Mouse (Mus musculus) spleen, embryonic (tissue): ENCODE results near the gene Ptpn11.

Experiments used
- CTCF ChIA-PET: fragments of 350-600 bp; sonication (Branson Sonifier 250); formaldehyde crosslinking; loops from one replicate; lab custom pipeline; 2022; lab: Charles Lee

The Ptpn11 gene

DNA sequence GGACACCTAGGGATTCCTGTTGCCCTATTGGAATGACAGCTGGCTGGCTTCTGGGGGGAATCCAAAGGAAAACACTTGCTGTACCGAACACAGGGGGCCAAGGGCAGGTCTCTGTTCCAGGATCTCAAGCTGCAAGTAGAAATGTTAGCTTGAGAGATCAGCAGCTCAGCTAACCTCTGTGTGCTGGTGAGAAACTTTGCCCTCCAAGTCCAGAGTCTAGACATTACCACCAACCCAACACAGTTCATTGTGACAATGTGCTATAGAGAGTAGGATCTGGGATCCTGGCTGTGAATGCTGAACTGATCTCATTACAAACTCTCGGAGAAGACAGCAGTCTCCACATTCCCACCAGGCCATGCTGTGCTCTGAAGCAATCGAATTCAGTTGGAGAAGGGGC is 59.4 kb downstream of the Ptpn11 start:
- CTCF ChIA-PET: no interaction called here

DNA sequence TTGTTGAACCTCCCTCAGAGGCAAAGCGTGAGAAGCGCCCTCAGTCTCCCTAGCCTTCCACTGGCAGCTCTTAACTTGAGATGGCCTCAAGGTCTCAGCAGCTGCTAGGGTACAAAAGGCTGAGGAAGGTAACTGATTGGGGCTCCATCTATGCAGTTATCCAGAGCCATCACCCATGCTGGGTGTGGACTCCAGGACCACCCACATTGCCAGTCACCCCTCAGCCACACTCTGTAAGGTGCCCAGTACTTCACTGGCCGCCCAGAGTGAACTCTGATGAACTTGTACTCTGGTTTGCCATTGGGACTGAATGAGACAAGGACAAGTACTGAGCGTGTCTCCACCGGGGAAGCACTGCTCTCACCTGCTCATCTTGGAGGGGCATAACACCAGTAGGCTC is 61.9 kb downstream of the Ptpn11 start:
- CTCF ChIA-PET: interaction anchor here (0.6 kb wide), 1 partner anchor 547 kb away, joined by 3 read pairs; no protein-coding TSS in a partner anchor

DNA sequence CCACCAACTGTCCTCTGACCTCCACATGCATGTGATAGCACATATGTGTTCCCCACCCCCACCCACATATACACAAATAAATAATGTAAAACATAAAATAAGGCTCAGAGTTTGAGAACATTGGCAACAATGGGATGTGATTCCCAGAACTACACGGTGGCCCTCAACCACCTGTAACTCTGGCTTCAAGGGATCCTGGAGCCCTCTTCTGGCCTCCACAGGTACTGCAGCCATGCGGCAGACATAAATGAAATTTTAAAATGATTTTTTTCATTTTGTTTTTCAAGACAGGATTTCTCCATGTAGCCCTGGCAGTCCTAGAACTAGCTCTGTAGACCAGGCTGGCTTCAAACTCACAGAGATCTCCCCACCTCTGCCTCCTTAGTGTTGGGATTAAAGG is 65.1 kb downstream of the Ptpn11 start:
- CTCF ChIA-PET: no interaction called here

GRCm38 (mm10) chr5:121125563-121125962 is 65.6 kb downstream of the Ptpn11 start:
- CTCF ChIA-PET: no interaction called here

GRCm38 (mm10) chr5:121124208-121125185 is 66.7 kb downstream of the Ptpn11 start:
- CTCF ChIA-PET: interaction anchor here (0.6 kb wide), 1 partner anchor 1527 kb away, joined by 4 read pairs; no protein-coding TSS in a partner anchor

DNA sequence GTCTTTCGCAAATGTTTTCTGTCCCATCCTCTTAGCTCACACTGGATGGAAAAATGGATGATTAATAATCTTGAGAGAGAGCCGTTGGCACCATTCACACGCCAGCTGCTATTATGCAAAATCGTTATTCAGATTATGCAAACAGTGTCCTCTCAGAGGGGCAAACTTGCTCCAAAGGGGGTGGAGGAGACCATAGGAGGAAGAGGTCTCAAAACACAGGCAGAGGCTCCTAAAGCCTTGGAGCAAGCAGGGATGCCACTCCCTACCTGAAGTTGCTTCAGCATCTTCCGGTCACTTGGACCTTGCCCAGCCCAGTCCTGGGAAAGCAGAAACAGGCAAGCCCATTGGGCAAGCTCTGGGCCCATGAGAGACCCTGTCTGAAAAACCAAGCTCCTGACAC is 67.8 kb downstream of the Ptpn11 start:
- CTCF ChIA-PET: interaction anchor here (0.6 kb wide), 1 partner anchor 343 kb away, joined by 4 read pairs; no protein-coding TSS in a partner anchor

DNA sequence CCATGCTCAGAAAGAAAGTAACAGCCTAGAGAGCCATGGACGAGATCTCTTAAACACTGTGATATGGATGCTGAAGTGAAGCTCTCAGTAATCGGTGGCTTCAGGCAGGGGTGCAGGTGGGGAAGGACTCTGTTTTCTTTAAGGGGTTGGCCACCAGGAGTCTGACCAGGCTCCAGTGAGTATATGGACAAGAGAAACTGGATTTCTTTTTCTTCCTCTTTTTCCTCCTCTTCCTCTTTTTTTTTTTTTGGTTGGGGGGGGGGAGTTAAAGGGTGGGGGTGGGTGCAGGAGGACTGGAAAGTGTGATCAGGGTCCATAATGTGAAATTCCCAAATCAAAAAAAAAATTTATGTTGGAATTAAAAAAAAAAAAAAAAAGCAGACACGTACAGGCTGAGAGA is 68.6 kb downstream of the Ptpn11 start:
- CTCF ChIA-PET: interaction anchor here (0.6 kb wide), 3 partner anchors 114 to 342 kb away, joined by 3 to 4 read pairs (median 3); no protein-coding TSS in a partner anchor

- CTCF ChIA-PET: interaction anchor here (0.6 kb wide), 2 partner anchors 115 to 172 kb away, joined by 3 read pairs; no protein-coding TSS in a partner anchor
These were observed 69.2 kb downstream of the Ptpn11 start for GRCm38 (mm10) chr5:121122036-121122435.

DNA sequence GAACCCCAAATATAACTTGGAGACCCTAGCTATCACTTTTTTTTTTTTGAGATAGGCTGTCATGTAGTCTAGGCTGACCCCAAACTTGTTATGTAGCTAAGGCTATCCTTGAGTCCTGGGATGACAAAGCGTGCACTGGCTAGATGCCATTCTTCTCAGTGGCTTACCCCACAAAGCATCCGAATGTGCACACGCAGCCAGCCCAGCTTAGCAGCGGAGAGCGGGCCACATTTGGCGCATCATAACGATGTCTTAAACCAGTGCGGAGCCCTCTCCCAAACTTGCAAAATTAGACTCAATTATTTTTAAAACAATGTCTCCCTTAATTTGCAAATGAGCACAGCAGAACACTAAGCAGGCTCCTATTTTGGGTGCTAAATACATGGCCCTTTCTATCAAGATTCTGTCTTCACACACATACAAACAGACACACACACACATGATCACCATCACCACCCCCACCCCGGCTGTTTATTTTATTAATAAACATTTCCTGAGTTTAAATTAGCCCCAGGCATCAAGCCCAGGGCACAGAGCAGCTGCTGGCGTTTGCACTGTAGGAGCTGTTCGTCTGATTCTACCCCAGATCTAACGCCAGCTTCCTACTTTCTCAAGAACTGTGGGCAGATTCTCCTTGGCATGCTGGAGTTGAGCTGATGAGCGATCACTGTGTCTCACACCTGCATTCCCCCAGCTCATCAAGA is 71.7 kb downstream of the Ptpn11 start:
- CTCF ChIA-PET: no interaction called here

DNA sequence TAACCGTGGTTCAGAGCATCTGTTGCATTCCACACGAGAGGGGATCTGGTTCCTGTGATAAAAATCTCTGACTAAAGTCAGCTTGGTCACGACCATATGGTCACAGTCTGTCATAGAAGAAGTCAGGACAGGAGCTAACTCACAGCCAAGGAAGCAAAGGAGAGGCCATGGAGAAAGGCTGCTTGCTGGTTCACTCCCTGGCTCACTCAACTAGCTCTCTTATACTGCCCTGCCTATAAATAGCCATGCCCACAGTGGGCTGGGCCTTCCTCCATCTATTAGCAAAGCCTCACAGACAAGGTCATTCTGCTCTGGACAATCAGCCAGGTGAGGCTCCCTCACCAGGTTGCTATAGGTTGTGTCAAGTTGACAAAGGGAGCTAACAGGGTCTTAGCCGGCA is 72.9 kb downstream of the Ptpn11 start:
- CTCF ChIA-PET: no interaction called here

DNA sequence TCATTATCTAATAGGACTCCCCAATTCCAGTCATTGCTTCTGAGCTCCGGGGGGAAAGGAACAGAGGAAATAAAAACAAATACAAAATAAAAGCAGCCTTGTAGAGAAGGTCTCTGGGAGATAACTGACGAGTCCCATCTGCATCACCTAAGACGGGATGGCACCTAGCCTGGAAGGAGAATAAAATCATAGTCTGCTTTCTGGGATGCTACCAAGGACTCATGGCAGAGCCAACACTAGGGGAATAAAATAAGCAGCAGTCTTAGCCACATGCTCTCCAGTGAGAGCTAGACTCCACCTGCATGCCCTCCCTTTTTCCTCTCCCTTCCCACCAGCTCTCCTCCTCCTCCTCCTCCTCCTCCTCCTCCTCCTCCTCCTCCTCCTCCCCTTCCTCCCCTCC is 74.3 kb downstream of the Ptpn11 start:
- CTCF ChIA-PET: no interaction called here

DNA sequence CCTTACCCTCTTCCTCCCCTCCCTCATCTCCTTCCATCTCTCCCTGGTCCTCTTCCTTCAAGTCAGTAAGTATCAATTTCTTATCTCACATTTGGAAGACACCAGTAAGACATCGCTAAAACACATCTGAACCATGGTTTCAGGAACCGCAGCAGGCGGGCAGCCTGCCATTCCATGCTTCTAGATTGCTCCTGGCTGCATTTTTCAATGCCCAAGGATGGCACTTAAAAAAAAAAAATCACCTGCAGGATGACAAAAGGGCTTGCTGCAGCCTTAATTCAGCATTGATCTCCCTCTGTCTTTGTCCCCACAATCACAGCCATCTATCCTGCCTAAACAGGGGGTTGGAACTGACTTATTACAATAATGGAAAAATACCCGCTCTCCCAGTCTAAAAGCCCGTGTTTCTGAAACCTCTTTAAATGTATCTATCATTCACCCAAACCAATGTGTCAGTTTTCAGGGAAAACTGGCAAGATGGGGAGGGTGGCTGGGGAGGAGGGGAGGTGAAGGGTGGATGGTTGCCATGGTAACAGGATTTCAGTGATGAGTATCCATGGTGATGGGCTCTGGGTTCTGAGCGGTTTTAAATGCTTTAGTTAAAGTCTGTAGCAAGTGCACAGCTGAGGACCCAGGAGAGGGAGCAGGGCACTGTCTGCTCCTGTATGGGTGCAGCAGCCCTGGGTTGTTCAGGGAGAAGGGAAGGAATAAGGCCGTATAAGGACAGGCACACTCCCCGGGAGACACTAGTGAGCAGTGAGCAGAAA is 75.6 kb downstream of the Ptpn11 start:
- CTCF ChIA-PET: no interaction called here

DNA sequence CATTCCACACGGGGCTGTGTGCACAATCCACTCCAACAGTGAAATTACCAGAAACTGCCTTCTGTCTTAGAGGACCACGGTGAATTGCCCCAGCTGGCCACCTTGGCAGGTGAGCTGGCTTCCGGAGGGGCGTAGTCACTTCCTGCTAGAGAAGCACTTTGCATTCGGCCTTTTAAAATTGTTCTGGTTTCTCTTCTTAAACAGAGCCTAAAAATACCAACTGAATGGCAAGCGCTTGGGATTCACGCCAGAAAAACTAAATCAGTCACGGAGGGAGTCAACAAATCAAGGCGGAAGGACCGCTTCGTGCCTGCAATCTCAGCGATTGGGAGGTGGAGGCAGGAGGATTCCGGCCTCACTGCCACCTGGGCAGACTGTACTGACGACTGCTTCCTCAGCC is 77.0 kb downstream of the Ptpn11 start:
- CTCF ChIA-PET: no interaction called here

DNA sequence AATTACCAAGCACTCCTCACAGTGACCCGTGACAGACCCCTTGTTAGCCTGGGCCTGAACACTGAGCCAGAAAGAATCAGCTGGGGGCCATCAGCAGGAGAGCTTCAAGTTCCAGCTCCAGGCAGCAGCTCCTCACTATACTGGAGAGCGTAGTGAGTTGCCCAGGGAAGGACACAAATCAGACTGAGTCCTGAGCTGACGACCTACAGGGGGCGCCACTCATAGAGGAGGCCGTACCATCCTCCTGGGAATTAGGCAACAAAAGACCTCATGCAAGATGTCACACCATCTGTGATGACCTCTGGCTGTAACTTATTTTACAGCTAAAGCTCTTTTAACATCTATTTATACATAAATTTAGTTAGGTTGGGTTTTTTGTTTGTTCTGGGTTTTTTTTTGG is 78.8 kb downstream of the Ptpn11 start:
- CTCF ChIA-PET: no interaction called here

DNA sequence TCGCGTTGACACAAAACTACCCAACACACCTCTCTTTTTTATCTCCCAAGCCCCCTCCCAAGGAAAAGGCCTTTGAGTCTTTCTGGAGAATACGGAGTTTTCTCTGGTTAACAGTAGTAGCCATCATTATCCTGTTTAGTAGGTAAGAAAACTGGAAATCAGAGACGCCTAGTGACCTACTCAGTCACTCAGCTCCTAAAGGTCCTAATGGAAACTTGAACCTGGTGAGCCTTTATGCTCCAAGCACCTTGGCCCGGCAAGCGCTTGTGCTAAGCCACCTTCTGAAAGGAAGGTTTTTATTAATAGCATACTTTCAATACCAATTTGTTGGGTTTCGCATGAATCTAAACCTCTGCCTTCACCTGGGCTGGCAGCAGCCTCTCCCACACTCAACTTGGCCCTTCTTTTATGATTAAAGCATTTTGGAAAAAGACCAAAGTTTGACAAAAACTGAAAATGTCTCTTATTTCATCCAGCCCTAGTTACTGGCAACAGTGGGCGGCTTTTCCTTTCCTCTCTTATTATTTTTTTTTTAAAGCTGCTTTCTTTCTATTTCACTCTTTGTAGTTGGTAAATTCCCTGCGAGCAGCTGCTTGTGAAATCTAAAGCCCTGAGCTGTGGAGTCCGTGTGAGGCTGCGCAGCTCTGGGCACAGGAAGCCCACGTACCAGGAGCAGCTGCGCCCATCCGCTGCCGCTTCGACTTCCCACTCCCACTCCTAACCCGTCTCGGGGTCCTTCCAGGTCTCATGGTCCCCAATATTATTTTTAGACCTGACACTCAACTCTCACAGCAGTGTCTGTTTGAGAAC is 79.9 kb downstream of the Ptpn11 start:
- CTCF ChIA-PET: no interaction called here

- CTCF ChIA-PET: no interaction called here
These were observed 82.0 kb downstream of the Ptpn11 start for GRCm38 (mm10) chr5:121109185-121109584.

DNA sequence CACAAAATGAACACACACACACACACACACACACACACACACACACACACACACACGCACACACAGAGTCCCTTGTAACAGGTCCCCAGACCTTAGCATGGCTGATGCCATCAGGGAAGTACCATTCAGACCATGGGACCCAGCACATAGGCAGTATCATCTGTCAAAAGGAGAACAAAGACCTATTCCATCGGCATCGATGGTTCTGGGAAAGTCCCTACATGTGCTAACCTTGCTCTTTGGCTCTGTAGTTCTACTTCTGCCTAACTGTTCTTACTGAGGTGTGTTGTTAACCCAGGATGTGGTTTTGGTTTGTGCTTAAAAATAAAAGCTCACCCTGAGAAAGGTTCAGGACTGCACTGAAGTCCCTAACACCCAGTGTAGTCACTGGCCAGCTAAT is 84.3 kb downstream of the Ptpn11 start:
- CTCF ChIA-PET: no interaction called here

DNA sequence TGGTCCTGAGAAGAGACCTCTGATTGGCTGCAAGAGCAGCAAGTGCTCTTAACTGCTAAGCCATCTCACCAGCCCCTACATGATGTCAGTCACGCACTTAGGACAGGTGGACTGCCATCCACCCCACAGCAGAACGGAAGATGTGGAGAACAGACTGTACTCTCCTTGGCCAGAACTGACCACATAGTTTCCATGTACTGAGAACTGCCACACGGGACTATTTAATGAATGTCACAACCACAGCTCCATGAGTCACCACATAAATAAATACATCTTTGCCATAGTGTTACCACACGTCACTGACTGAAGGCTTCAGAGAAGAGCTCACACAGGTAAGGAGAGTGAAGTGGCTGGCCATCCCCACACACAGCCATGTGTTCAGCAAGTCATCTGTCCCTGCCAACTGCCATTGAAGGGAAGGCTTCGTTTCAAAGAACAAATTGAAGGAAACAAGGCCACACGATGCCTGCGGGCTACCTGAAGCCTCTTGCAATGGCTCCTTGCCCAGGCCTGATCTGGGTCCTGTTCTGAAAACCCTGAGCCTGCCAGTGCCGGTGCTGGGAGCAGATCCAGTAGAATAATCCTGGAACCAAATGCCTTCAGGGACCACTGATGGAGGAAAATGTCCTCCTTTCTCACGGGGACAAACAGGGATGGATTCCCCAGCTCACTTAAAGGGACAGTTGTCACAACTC is 90.2 kb downstream of the Ptpn11 start:
- CTCF ChIA-PET: no interaction called here

DNA sequence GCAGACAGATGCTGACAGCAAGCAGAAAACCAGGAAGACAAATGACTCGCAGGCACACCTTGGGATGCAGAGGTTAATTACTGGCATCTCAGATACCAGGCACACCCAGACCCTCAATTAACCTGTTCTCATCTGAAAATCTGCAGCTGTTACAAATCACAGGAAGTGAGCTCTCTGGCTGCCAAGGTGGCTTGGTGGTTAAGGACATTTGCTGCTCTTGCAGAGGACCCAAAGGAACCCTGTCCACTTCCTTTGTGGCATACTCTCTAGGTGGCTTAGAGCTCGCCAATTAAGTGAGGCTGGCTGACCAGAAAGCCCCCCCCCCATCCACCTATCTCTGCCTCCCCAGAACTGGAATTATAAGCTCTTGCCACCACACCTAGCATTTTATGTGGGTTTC is 91.1 kb downstream of the Ptpn11 start:
- CTCF ChIA-PET: no interaction called here

GRCm38 (mm10) chr5:121097970-121098369 is 93.2 kb downstream of the Ptpn11 start:
- CTCF ChIA-PET: no interaction called here
